Mouse (Mus musculus): ENCODE results near the gene Zfp616. TPM values are rescaled to one million over a fixed set of nuclear protein-coding genes. Genes with fewer than 3 reads are reported as not detected.

Zfp616 gene
- total and polyA plus RNA-seq, 2 experiments: not detected

- no peak within 1 kb of the TSS for H3K27ac ChIP-seq (replicated peaks; ENCODE audit: insufficient read depth, low read depth, low read length)
- H3K79me2 ChIP-seq (ENCODE audit: control insufficient read depth, insufficient read depth, low read length): no peaks in the 10 kb centered on the region
- TF ChIP-seq CTCF (IDR thresholded peaks at IDR 0.05; ENCODE audit: low read depth, low read length) (no peak), POLR2A (IDR thresholded peaks at IDR 0.05; ENCODE audit: extremely low read depth, insufficient read depth, low read length) (no peak)
- no peaks in the 10 kb centered on the region for H3K36me3 ChIP-seq (ENCODE audit: control insufficient read depth, insufficient read depth, low read length)
- DNase-seq (ENCODE audit: extremely low read depth, low read depth, low spot score): no peak
- H3K4me3 ChIP-seq (ENCODE audit: insufficient read depth, low read depth, low read length): no peak within 1 kb of the TSS
- no peaks in the 10 kb centered on the region; the same call in 1 of the 2 replicates for H3K27me3 ChIP-seq (ENCODE audit: control insufficient read depth, insufficient read depth, low read length)
- H3K9ac ChIP-seq (ENCODE audit: low read depth, low read length): no peak within 1 kb of the TSS
- no peaks in the 10 kb centered on the region for H3K4me1 ChIP-seq (ENCODE audit: control insufficient read depth, insufficient read depth, low read length)
These were observed 43.7 kb downstream of the Zfp616 start, which contains the start of gene Olfr401 for GRCm38 (mm10) chr11:74113412-74113811. Gene Olfr401, plus strand, starts transcription at chr11:74113712.

Other genes with a start within 250 kb of the Zfp616 start
- not detected in 2 replicates for gene Olfr393, start 218.5 kb upstream of the Zfp616 start, total RNA-seq (2014; rRNA removed)
- not detected in 2 replicates for gene Olfr393, start 218.5 kb upstream of the Zfp616 start, polyA plus RNA-seq (2012; rRNA removed)
- not detected in 2 replicates for gene Olfr394, start 179.2 kb upstream of the Zfp616 start, total RNA-seq (2014; rRNA removed)
- gene Olfr394, start 179.2 kb upstream of the Zfp616 start, polyA plus RNA-seq (2012; rRNA removed): not detected in 2 replicates
- not detected in 2 replicates for gene Olfr395, start 160.7 kb upstream of the Zfp616 start, total RNA-seq (2014; rRNA removed)
- gene Olfr395, start 160.7 kb upstream of the Zfp616 start, polyA plus RNA-seq (2012; rRNA removed): not detected in 2 replicates
- not detected in 2 replicates for gene Olfr23, start 133.3 kb upstream of the Zfp616 start, total RNA-seq (2014; rRNA removed)
- not detected in 2 replicates for gene Olfr23, start 133.3 kb upstream of the Zfp616 start, polyA plus RNA-seq (2012; rRNA removed)
- not detected in 2 replicates for gene Olfr397, start 109.1 kb upstream of the Zfp616 start, total RNA-seq (2014; rRNA removed)
- not detected in 2 replicates for gene Olfr397, start 109.1 kb upstream of the Zfp616 start, polyA plus RNA-seq (2012; rRNA removed)
- not detected in 2 replicates for gene Olfr398, start 79.5 kb upstream of the Zfp616 start, total RNA-seq (2014; rRNA removed)
- gene Olfr398, start 79.5 kb upstream of the Zfp616 start, polyA plus RNA-seq (2012; rRNA removed): not detected in 2 replicates
- gene Olfr139, start 13.4 kb upstream of the Zfp616 start, total RNA-seq (2014; rRNA removed): not detected in 2 replicates
- not detected in 2 replicates for gene Olfr139, start 13.4 kb upstream of the Zfp616 start, polyA plus RNA-seq (2012; rRNA removed)
- gene Olfr399, start 13.3 kb upstream of the Zfp616 start, total RNA-seq (2014; rRNA removed): not detected in 2 replicates
- not detected in 2 replicates for gene Olfr399, start 13.3 kb upstream of the Zfp616 start, polyA plus RNA-seq (2012; rRNA removed)
- gene Olfr401, start 43.8 kb downstream of the Zfp616 start, total RNA-seq (2014; rRNA removed): not detected in 2 replicates
- gene Olfr401, start 43.8 kb downstream of the Zfp616 start, polyA plus RNA-seq (2012; rRNA removed): not detected in 2 replicates
- not detected in 2 replicates for gene Olfr402, start 83.6 kb downstream of the Zfp616 start, total RNA-seq (2014; rRNA removed)
- not detected in 2 replicates for gene Olfr402, start 83.6 kb downstream of the Zfp616 start, polyA plus RNA-seq (2012; rRNA removed)
- not detected in 2 replicates for gene Olfr403, start 116.3 kb downstream of the Zfp616 start, total RNA-seq (2014; rRNA removed)
- gene Olfr403, start 116.3 kb downstream of the Zfp616 start, polyA plus RNA-seq (2012; rRNA removed): not detected in 2 replicates
- not detected in 2 replicates for gene Olfr43, start 141.4 kb downstream of the Zfp616 start, total RNA-seq (2014; rRNA removed)
- gene Olfr43, start 141.4 kb downstream of the Zfp616 start, polyA plus RNA-seq (2012; rRNA removed): not detected in 2 replicates
- not detected in 2 replicates for gene Olfr406, start 189.9 kb downstream of the Zfp616 start, total RNA-seq (2014; rRNA removed)
- not detected in 2 replicates for gene Olfr406, start 189.9 kb downstream of the Zfp616 start, polyA plus RNA-seq (2012; rRNA removed)
- gene Olfr59, start 213.8 kb downstream of the Zfp616 start, total RNA-seq (2014; rRNA removed): not detected in 2 replicates
- gene Olfr59, start 213.8 kb downstream of the Zfp616 start, polyA plus RNA-seq (2012; rRNA removed): not detected in 2 replicates

Data from liver, adult 2 months (tissue).